ENCODE assay signal across 9 mouse cellular contexts in the genomic region with DNA sequence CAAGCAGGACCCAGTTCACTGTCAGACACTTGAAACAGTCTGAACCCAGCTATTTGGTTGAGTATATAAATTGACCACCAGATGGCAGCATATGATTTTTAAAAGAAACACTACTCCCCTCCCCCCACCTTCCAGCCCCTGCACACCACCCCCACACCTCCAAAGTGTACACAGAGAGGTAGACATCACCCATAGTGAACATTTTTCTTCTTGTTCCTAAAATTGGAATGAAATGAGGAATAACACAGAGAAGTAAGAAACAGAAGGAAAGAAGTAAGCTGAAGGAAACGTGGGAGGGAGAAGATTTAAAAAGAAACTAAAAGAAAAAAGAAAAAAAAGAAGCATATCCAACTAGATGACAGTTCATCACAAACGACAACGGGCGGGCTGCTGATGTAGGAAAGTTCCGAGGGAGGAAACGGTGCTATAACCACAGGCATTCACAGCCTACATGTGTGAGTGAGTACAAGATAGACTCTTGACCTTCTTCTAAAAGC.
A peak's percentile ranks its signal among the peaks of the same experiment; 100 is the strongest.
DNase-seq lines count a peak whose midpoint lies in the region; ATAC-seq lines count a peak whose summit lies in the region.
"Had no signal": no experiment of that assay in that cellular context is flagged by ENCODE, and none has a peak within 500 bp of the region (broad histone marks: within the 10 kb centered on the region; RNA-seq: fewer than 3 reads in every experiment).

No protein-coding gene starts in this region.

- no peaks in the 10 kb centered on the region for H3K9me3 ChIP-seq in heart, embryonic 12.5 days (replicated peaks)
- H3K9me3 ChIP-seq in midbrain, embryonic 12.5 days, result no peaks in the 10 kb centered on the region
- H3K9me3 ChIP-seq: liver, embryonic 13.5 days had no signal

- H3K36me3 ChIP-seq in heart, embryonic 12.5 days, result no peaks in the 10 kb centered on the region
- no peaks in the 10 kb centered on the region for H3K36me3 ChIP-seq in midbrain, embryonic 12.5 days
- H3K36me3 ChIP-seq: liver, embryonic 13.5 days had no signal

- 50% methylated on average over 6 of the region's 6 CpGs for WGBS in heart, embryonic 12.5 days
- 72% methylated on average over 6 of the region's 6 CpGs for WGBS in midbrain, embryonic 12.5 days

- H3K4me2 ChIP-seq in heart, embryonic 12.5 days, result no peak overlapping the region
- H3K4me2 ChIP-seq in midbrain, embryonic 12.5 days (replicated peaks), result no peak overlapping the region
- H3K4me2 ChIP-seq: liver, embryonic 13.5 days had no signal

- H3K9ac ChIP-seq in heart, embryonic 12.5 days, result no peak overlapping the region
- H3K9ac ChIP-seq in midbrain, embryonic 12.5 days (replicated peaks), result no peak overlapping the region
- H3K9ac ChIP-seq: liver, embryonic 13.5 days had no signal

- H3K27ac ChIP-seq in heart, embryonic 12.5 days (ENCODE audit: poor library complexity, severe bottlenecking), result no peak overlapping the region
- H3K27ac ChIP-seq in midbrain, embryonic 12.5 days (replicated peaks), result no peak overlapping the region
- H3K27ac ChIP-seq: liver, embryonic 13.5 days had no signal

- no peak overlapping the region for H3K4me3 ChIP-seq in heart, embryonic 12.5 days
- H3K4me3 ChIP-seq in midbrain, embryonic 12.5 days, result no peak overlapping the region
- H3K4me3 ChIP-seq: liver, embryonic 13.5 days had no signal

- ATAC-seq in heart, embryonic 12.5 days (ENCODE audit: insufficient number of reproducible peaks, low FRiP score), result no peak
- peak; percentile 69 for ATAC-seq in granulocyte monocyte progenitor cell, adult 5-6 weeks (replicated peaks; ENCODE audit: poor library complexity, severe bottlenecking)
- ATAC-seq in midbrain, embryonic 12.5 days (ENCODE audit: low FRiP score, low read depth), result peak; percentile 58; the same call in 1 of the 2 replicates

- peak; percentile 29 for DNase-seq in heart, adult 8-10 months (ENCODE audit: low spot score)
- DNase-seq in 3134 (ENCODE audit: extremely low read depth, insufficient read length, low spot score) (peak; percentile 25), ES-CJ7 (ENCODE audit: low read depth, low spot score) (peak; percentile 56)
- peak; percentile 69 for DNase-seq in thymus, postnatal 25 days
- DNase-seq in urinary bladder, adult 2 months (ENCODE audit: low spot score), result no peak
- DNase-seq: liver, embryonic 13.5 days had no signal

- H3K4me1 ChIP-seq in heart, embryonic 12.5 days (replicated peaks), result no peaks in the 10 kb centered on the region
- H3K4me1 ChIP-seq in midbrain, embryonic 12.5 days, result no peaks in the 10 kb centered on the region
- H3K4me1 ChIP-seq: liver, embryonic 13.5 days had no signal

- H3K27me3 ChIP-seq in heart, embryonic 12.5 days (replicated peaks), result no peaks in the 10 kb centered on the region
- no peaks in the 10 kb centered on the region for H3K27me3 ChIP-seq in midbrain, embryonic 12.5 days
- H3K27me3 ChIP-seq: liver, embryonic 13.5 days had no signal
